In genomic region chrX:166169892-166170799, GRCm38 (mm10) we compare ENCODE assay signal across 8 mouse cellular contexts. TPM values are rescaled to one million over a fixed set of nuclear protein-coding genes. Genes with fewer than 3 reads are reported as not detected.
A peak's percentile ranks its signal among the peaks of the same experiment; 100 is the strongest.
DNase-seq lines count a peak whose midpoint lies in the region; ATAC-seq lines count a peak whose summit lies in the region.

Gemin8 (plus strand) TSS chrX:166170454.

- peaks cover 3% of the 10 kb centered on the region; the same call in 1 of the 2 replicates for H3K4me1 ChIP-seq in hindbrain, embryonic 15.5 days (replicated peaks)

- peak within 1 kb of the TSS; percentile 54 for H3K4me3 ChIP-seq in hindbrain, embryonic 15.5 days

- H3K27ac ChIP-seq in hindbrain, embryonic 15.5 days (replicated peaks), result peak within 1 kb of the TSS; percentile 88

- H3K4me2 ChIP-seq in hindbrain, embryonic 15.5 days, result peak within 1 kb of the TSS; percentile 55

- ATAC-seq in hindbrain, embryonic 15.5 days (ENCODE audit: low FRiP score, low read depth), result peak; percentile 98

- no peaks in the 10 kb centered on the region for H3K27me3 ChIP-seq in hindbrain, embryonic 15.5 days

- peak; percentile 94 for DNase-seq in T-cell, adult 2 months (ENCODE audit: low spot score)
- peak; percentile 90 to 91 for DNase-seq in cerebellum, postnatal 36 days
- peak; percentile 90 to 96 for DNase-seq in frontal cortex, postnatal 36 days (ENCODE audit: low spot score in 2 of 2)
- DNase-seq in left cerebral cortex, adult 11 months (ENCODE audit: low spot score), result peak; percentile 91
- DNase-seq in lung, postnatal 4 days, result peak; percentile 93 to 96
- peak; percentile 91 for DNase-seq in retina, postnatal 7 days (ENCODE audit: low read depth, low spot score)
- peak; percentile 68 for DNase-seq in urinary bladder, adult 2 months (ENCODE audit: low spot score)

- H3K9me3 ChIP-seq in hindbrain, embryonic 15.5 days, result no peaks in the 10 kb centered on the region

- no peaks in the 10 kb centered on the region for H3K36me3 ChIP-seq in hindbrain, embryonic 15.5 days

- H3K9ac ChIP-seq in hindbrain, embryonic 15.5 days, result peak within 1 kb of the TSS; percentile 50

- WGBS in hindbrain, embryonic 15.5 days, result 19% methylated on average over 31 of the region's 31 CpGs

RNA-seq across cellular contexts. Expression of gene Gemin8, which starts in this region (rescaled TPM):
- 9.2 and 9.5 TPM in 2 replicates for polyA plus RNA-seq in hindbrain, embryonic 15.5 days (2015; fragmentation: Nextera tagmentation; extraction: Ambion mirVana)
- 8.8 and 9.1 TPM in 2 replicates for polyA plus RNA-seq in urinary bladder, adult 2 months (2012; rRNA removed)

Comparison
In these comparisons a context has a peak if more than half of its experiments do, and no peak if none do; other contexts are left out.
1. Peak in every context shown above with its lines: DNase-seq, ATAC-seq, H3K4me3 ChIP-seq and H3K27ac ChIP-seq.